9 mouse cellular contexts compared by ENCODE assay signal in the genomic region with DNA sequence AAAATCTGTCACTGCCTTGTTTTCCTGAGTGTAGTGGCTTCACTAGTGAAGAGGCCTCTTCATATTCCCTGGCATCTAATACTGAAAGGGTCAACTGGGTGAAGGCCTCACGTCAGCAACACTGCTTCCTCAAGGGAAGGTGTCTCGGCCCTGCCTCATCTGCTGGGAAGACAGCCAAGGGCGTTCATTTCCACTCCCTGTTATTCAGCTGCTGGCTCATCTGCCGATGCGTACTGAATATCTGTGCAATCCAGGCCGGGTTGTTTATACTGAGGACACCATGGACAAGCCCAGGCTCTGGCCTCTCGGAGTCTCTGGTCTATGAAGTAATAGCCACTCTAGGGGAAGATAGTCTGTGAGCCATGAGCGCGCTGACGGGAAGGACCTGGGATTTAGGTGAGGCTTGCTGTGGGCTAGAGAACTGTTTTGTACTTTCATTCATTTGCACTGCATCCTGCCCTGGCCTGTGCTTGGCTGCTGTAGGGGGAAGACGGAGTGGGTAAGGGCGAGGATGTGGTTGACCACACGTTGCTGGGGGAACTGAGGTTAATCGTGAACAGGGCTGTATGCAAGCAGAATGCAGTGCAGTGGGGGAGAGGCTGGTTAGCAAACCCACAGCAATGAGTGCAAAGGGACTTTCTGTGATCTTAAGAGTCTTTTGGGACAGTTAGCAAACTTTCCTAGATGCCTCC. TPM values are rescaled to one million over a fixed set of nuclear protein-coding genes. Genes with fewer than 3 reads are reported as not detected.
DNase-seq lines count a peak whose midpoint lies in the region; ATAC-seq and TF ChIP-seq lines count a peak whose summit lies in the region.
"Had no signal": no experiment of that assay in that cellular context is flagged by ENCODE, and none has a peak within 500 bp of the region (broad histone marks: within the 10 kb centered on the region; RNA-seq: fewer than 3 reads in every experiment).

No protein-coding gene starts in this region.

- intact Hi-C loops in gastrocnemius, postnatal 36 days (cut with DNase I): no loop called here

- WGBS in lung, embryonic 14.5 days: 56% methylated on average over 14 of the region's 14 CpGs
- WGBS in midbrain, embryonic 11.5 days: 92% methylated on average over 14 of the region's 14 CpGs

- peaks cover 11% of the 10 kb centered on the region for H3K36me3 ChIP-seq in C2C12 (ENCODE audit: control insufficient read depth, insufficient read depth)
- H3K36me3 ChIP-seq in lung, embryonic 14.5 days (ENCODE audit: insufficient read depth): peaks cover 15% of the 10 kb centered on the region; the same call in 1 of the 2 replicates
- peaks cover 3% of the 10 kb centered on the region; the same call in 1 of the 2 replicates for H3K36me3 ChIP-seq in midbrain, embryonic 11.5 days (ENCODE audit: control insufficient read depth, insufficient read depth, low read length)

- no peaks in the 10 kb centered on the region for H3K4me1 ChIP-seq in lung, embryonic 14.5 days (ENCODE audit: insufficient read depth)
- no peaks in the 10 kb centered on the region for H3K4me1 ChIP-seq in midbrain, embryonic 11.5 days (ENCODE audit: control insufficient read depth, insufficient read depth, low read length)

- no peak overlapping the region for H3ac ChIP-seq in C2C12 (ENCODE audit: control insufficient read depth, insufficient read length, low read depth)

- peak; percentile 76 for DNase-seq in MN1 (ENCODE audit: low spot score)
- peak; percentile 56 to 78 for DNase-seq in gastrocnemius, postnatal 36 days
- peak; percentile 62 for DNase-seq in lung, embryonic 14.5 days
- peak; percentile 12 to 15 for DNase-seq in spleen, postnatal 14 days (ENCODE audit: low spot score in 2 of 2)
- DNase-seq in cerebellum, adult 18-20 months: no peak
- DNase-seq in midbrain, embryonic 11.5 days (ENCODE audit: low spot score, missing footprints): no peak

- no peak for ATAC-seq in lung, embryonic 14.5 days (ENCODE audit: insufficient read depth)
- ATAC-seq in erythroid progenitor cell, adult 5-6 weeks (replicated peaks; ENCODE audit: low FRiP score, poor library complexity, severe bottlenecking): no peak
- no peak for ATAC-seq in midbrain, embryonic 11.5 days (ENCODE audit: low FRiP score)

- H3K9me3 ChIP-seq in lung, embryonic 14.5 days (ENCODE audit: low read depth, low read length): no peaks in the 10 kb centered on the region; the same call in 1 of the 2 replicates
- H3K9me3 ChIP-seq in midbrain, embryonic 11.5 days (ENCODE audit: control insufficient read depth, low read length): no peaks in the 10 kb centered on the region; the same call in 1 of the 2 replicates

- no peak overlapping the region for H3K4me2 ChIP-seq in lung, embryonic 14.5 days
- H3K4me2 ChIP-seq in midbrain, embryonic 11.5 days: no peak overlapping the region

- no peaks in the 10 kb centered on the region for H3K79me2 ChIP-seq in C2C12 (ENCODE audit: control insufficient read depth, insufficient read depth)

- H3K79me3 ChIP-seq in C2C12 (ENCODE audit: low read depth): no peaks in the 10 kb centered on the region

- no peak overlapping the region for H3K27ac ChIP-seq in lung, embryonic 14.5 days (ENCODE audit: low read depth)
- H3K27ac ChIP-seq in midbrain, embryonic 11.5 days (ENCODE audit: low read depth, low read length): no peak overlapping the region

- TF ChIP-seq CTCF in C2C12 (IDR thresholded peaks at IDR 0.05; ENCODE audit: control insufficient read depth, insufficient read depth, insufficient read length): no peak
- TF ChIP-seq CTCF in lung, embryonic 14.5 days (IDR thresholded peaks at IDR 0.05; ENCODE audit: low read depth): no peak

- H3K4me3 ChIP-seq in C2C12 (ENCODE audit: insufficient read depth, poor library complexity, severe bottlenecking): no peak overlapping the region
- H3K4me3 ChIP-seq in lung, embryonic 14.5 days (ENCODE audit: low read depth, low read length): no peak overlapping the region
- no peak overlapping the region for H3K4me3 ChIP-seq in midbrain, embryonic 11.5 days (ENCODE audit: low read depth, low read length)

- H3K27me3 ChIP-seq in C2C12 (ENCODE audit: control insufficient read depth, insufficient read depth, insufficient read length): no peaks in the 10 kb centered on the region
- no peaks in the 10 kb centered on the region for H3K27me3 ChIP-seq in lung, embryonic 14.5 days (ENCODE audit: insufficient read depth, low read length)
- H3K27me3 ChIP-seq in midbrain, embryonic 11.5 days (ENCODE audit: control insufficient read depth, insufficient read depth, low read length): no peaks in the 10 kb centered on the region

- no peak overlapping the region for H3K9ac ChIP-seq in lung, embryonic 14.5 days
- no peak overlapping the region for H3K9ac ChIP-seq in midbrain, embryonic 11.5 days (ENCODE audit: low read length)

TF ChIP-seq in C2C12, 6 proteins besides CTCF, POLR2A, EP300 and RAD21:
- TF ChIP-seq CEBPB (IDR thresholded peaks at IDR 0.05; ENCODE audit: low read depth) (peak; percentile 4), USF1 (IDR thresholded peaks at IDR 0.05; ENCODE audit: low read depth) (no peak), MAX (IDR thresholded peaks at IDR 0.05) (no peak), MYOD1 (IDR thresholded peaks at IDR 0.05; ENCODE audit: control insufficient read depth, insufficient read length, low read depth) (peak; percentile 10), FOSL1 (IDR thresholded peaks at IDR 0.05; ENCODE audit: insufficient read depth, low read length, poor library complexity, severe bottlenecking) (no peak), MYOG (IDR thresholded peaks at IDR 0.05; ENCODE audit: control insufficient read depth, extremely low read depth, insufficient read length) (no peak)

RNA-seq across cellular contexts. Expression of a gene that starts 43.8 kb away (rescaled TPM):
- polyA plus RNA-seq in C2C12 (2012; fragmentation: generic; extraction: Trizol): not detected
- not detected for total RNA-seq in gastrocnemius, postnatal 36 days (2021)
- not detected in 2 replicates for polyA plus RNA-seq in lung, embryonic 14.5 days (2014; fragmentation: Nextera tagmentation; extraction: Ambion mirVana)
- total RNA-seq in erythroid progenitor cell, adult 5-6 weeks (2015; ENCODE audit: low replicate concordance): not detected in 2 replicates
- total RNA-seq in erythroid progenitor cell, adult 5-6 weeks (2017; ENCODE audit: low replicate concordance): not detected in 2 replicates
- not detected in 2 replicates for polyA plus RNA-seq in midbrain, embryonic 11.5 days (2014; fragmentation: Nextera tagmentation; extraction: Ambion mirVana)
- polyA plus RNA-seq: embryonic facial prominence, embryonic 11.5 days had no signal

RNA-seq across cellular contexts. Expression of a gene that starts 57.3 kb away (rescaled TPM):
- 1.1 TPM for polyA plus RNA-seq in C2C12 (2012; fragmentation: generic; extraction: Trizol)
- total RNA-seq in gastrocnemius, postnatal 36 days (2021): not detected
- polyA plus RNA-seq in lung, embryonic 14.5 days (2014; fragmentation: Nextera tagmentation; extraction: Ambion mirVana): not detected in 2 replicates
- total RNA-seq in erythroid progenitor cell, adult 5-6 weeks (2015; ENCODE audit: low replicate concordance): not detected in 2 replicates
- total RNA-seq in erythroid progenitor cell, adult 5-6 weeks (2017; ENCODE audit: low replicate concordance): not detected in 2 replicates
- not detected in 2 replicates for polyA plus RNA-seq in midbrain, embryonic 11.5 days (2014; fragmentation: Nextera tagmentation; extraction: Ambion mirVana)
- polyA plus RNA-seq: embryonic facial prominence, embryonic 11.5 days had no signal

Comparison
In these comparisons a context has a peak if more than half of its experiments do, and no peak if none do; other contexts are left out.
1. DNase-seq: peak in MN1 (single experiment), gastrocnemius, postnatal 36 days (2 of 2), lung, embryonic 14.5 days (single experiment) and spleen, postnatal 14 days (2 of 2); none in cerebellum, adult 18-20 months (0 of 2) and midbrain, embryonic 11.5 days (single experiment).